Mouse (Mus musculus) ZHBTc4 (cell line): ENCODE measurements around the gene Palm2.
"Not testable (repeated sequence)": the region's sequence is repeated elsewhere in the genome, so short reads cannot be mapped to it uniquely, and the experiment has no call there.

Experiments
- DNase-seq: peaks from one replicate; pipeline ENCODE4 v3.0.0-alpha.2; 2011; ENCODE audit warnings: low read depth, low spot score

Gene Palm2

GRCm38 (mm10) chr4:57433941-57434704, at the start of gene Palm2:
Palm2 (plus strand) TSS chr4:57434247.
- DNase-seq: peak; percentile 71

DNA sequence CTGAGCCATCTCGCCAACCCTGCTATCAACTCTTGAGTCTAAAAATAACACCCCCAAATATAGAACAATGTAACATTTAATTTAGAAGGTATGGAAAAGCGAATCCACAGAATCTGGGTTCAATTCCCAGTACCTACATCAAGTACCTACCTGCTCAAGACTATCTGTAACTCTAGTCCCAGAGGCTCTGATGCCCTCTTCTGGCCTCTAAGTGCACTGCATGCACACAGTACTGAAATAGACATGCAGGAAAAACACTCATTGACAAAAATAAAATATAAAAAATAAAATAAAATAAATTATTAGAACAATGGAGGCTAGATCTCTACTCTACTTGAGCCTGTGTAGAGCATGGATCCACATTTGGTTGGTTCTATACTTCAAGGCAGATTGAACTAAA, 49.7 kb upstream of the Palm2 start:
- DNase-seq: peak; percentile 63

DNA sequence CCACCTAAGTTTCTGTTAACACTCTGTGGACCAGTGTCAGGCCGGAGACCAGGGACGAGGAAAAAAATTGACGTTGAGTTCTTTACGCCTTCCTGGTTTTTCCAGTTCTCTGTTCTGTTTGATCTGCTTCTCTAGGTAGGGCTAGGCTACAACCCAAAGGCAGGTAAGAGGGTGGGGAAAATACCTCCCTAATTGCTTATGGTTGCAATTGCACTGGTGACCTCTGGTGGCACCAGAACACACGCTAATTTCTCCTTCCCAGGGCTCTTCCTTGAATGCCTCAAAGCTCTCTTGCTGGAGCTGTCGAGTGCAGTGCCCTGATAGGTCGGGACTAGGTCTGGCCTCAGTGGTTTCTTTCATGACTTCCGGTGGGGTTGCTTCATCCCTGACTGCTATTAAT, 42.9 kb upstream of the Palm2 start:
- DNase-seq: peak; percentile 33

GRCm38 (mm10) chr4:57396414-57396813, 37.6 kb upstream of the Palm2 start:
- DNase-seq: no peak

GRCm38 (mm10) chr4:57412385-57412784, 21.7 kb upstream of the Palm2 start:
- not testable (repeated sequence) for DNase-seq

DNA sequence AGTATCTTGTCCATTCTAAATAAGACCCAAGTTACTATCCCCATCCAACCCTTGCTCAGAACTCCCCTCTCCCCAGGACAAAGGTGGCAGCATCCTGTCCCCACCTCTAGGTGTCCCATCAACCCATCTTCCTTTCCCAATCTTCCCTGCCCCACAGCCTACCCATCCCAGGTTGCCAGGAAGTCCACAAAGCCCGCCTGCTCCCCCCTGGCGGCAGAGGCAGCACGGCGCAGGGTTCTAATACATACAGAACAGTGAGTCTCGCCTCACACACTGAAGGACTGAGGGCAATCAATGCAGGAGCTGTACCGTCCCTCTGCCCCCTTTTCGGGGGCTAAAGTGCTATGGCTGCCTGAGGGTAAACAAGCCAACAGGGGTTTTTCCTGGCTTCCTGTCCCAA, 21.0 kb upstream of the Palm2 start:
- peak; percentile 85 for DNase-seq

GRCm38 (mm10) chr4:57413670-57414069, 20.4 kb upstream of the Palm2 start:
- DNase-seq: not testable (repeated sequence)

DNA sequence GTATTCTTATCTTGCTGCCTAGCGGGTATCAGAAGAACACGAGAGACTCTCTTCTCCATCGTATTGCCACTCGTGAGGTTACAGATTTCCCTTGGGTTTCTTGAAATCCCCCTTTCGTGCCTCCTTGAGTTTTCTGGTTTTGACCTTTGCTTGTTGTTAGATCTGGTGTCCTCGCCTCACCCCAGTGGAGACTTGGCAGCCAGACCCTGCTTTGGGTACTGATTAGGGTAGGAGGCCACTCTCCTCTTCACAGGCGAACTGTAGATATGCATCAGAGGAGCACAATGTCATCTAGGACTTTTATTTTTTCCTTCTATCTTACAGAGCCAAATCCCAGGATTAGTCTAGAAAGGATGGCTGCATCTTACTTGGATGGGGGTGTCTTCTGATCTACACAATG, 10.0 kb upstream of the Palm2 start:
- DNase-seq: no peak

- DNase-seq: no peak
Observed at GRCm38 (mm10) chr4:57428317-57428716, 5.7 kb upstream of the Palm2 start.

- no peak for DNase-seq
Observed at GRCm38 (mm10) chr4:57434705-57435360, 786 bp downstream of the Palm2 start.

DNA sequence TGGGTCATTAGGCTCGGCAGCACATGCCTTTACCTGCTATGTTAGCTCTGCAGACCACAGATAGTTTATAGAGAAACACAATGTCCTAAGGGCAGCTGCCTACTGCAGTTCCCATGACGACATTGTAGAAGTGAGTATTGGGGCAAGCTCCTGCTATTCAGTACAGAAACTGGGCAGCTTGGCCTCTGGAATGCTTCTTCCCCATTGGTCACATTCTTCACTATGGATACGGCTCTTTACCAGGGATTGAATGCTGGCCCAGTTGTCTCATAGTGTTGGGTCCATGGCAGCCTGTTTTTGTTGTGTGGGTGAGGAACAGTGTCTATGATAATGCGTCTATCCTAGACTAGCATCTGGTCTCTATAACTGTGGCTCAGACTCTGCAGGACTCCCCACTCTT, 2.2 kb downstream of the Palm2 start:
- DNase-seq: no peak

DNA sequence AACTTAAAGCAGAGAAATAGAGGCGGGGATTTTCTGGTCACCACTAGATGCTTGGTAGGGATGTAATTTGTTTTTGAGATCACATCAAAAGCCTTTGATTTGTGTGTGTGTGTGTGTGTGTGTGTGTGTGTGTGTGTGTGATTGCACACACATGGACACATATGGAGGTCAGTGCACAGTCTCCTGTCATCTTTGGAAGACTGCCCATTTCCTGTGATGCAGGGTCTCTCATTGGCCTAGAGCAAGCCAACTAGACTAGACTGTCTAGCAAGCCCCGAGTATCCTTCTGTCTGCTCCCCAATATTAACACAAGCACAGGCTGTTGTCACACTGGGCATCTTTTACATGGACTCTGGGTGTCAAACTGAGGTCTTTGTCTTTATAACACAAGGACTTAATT, 12.0 kb downstream of the Palm2 start:
- DNase-seq: no peak

DNA sequence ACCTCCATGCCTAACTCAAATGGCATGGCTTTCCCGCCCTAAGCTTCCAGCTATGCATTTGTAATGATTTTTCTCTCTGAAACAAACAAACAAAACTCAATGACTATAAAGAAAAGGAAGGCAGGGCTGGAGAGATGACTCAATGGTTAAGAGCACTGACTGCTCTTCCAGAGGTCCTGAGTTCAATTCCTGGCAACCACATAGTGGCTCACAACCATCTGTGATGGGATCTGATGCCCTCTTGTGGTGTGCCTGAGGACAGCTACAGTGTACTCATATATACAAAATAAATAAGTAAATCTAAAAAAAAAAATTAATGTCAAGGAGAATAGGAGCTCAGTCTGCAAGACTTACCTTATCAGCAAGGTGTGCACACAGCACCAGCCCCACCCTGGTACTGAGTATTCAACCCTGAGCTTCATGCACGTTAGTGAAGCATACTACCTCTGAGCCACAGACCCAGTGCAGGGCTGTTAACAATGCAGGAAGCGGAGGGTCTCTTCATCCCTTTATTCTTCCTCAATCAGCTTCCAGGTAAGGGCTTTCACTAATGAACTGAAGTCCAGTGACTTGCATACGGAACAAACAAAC, 12.9 kb downstream of the Palm2 start:
- no peak for DNase-seq

- peak; percentile 76 for DNase-seq
Observed at GRCm38 (mm10) chr4:57451896-57452295, 17.8 kb downstream of the Palm2 start.

- DNase-seq: no peak
Observed at GRCm38 (mm10) chr4:57452661-57453060, 18.6 kb downstream of the Palm2 start.

GRCm38 (mm10) chr4:57462378-57462777, 28.3 kb downstream of the Palm2 start:
- DNase-seq: peak; percentile 54

DNA sequence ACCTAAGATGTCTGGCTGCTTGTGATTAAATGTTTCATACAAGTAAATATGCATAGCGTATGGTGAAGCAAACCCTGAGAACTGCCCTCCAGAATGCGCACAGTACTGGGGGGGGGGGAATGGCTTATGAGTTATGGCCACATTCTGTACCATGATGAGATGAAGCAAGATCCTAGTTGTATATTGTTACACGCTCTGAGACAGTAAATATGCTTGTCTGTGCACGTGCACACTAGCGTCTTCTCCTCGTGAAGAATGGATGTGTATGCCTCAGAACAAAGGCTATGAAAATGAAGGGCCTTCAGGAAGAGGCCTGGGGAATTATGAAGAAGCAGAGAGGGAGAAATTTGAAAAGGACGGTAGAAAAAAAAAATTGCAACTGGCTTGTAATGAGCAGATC, 48.4 kb downstream of the Palm2 start:
- no peak for DNase-seq

DNA sequence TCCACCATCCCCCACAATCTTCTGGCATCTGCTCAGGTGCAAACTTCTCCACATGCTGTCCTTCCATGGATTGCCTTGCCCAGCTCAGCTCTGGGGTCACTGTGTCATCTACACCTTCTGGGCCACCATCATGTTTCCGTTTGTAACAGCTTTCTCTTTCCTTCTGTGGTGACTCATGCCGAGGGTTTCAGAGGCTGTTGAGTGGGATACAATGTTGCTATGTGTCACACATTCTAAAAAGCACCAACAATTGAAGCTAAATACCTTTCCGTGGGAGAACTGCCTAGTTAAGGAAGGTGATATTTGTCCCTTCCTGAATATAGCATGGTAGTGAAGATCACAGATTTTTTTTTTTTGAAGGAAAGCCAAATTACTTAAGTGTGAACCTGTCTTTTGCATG, 52.3 kb downstream of the Palm2 start:
- no peak for DNase-seq

GRCm38 (mm10) chr4:57489887-57490286, 55.8 kb downstream of the Palm2 start:
- DNase-seq: peak; percentile 75

- DNase-seq: no peak
Observed at GRCm38 (mm10) chr4:57504792-57505191, 70.7 kb downstream of the Palm2 start.

GRCm38 (mm10) chr4:57510576-57510975, 76.5 kb downstream of the Palm2 start:
- DNase-seq: no peak

DNA sequence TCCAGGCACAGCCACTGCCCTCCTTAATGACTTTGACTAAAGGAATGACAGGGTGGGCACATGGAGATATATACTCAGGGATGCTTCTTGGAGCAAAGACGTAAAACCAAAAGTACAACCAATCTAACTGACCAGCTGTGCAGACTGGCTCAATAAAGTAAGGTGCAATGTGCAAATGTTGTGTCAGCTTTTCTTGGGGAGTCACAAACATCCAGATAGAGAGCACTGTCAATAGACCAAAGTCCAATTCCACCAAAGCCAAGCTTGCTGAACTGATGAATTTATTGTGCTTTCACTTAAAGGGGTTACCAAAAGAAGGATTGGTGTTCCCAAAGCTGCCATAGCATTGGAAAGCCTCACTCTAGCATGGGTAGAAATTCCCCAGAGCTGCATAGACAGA, 77.7 kb downstream of the Palm2 start:
- DNase-seq: no peak
